Mouse (Mus musculus) neural tube, embryonic 12.5 days (tissue): ENCODE measurements at regions not wholly inside any gene's neighbourhood (a gene's known extent, or its start where the extent isn't known, plus 50 kb on each side); places are given as distances from the start of the nearest gene placed in this dataset.
"Not testable (repeated sequence)": the region's sequence is repeated elsewhere in the genome, so short reads cannot be mapped to it uniquely, and the experiment has no call there.

Source experiments
- ATAC-seq: fragments of 200-750 bp; cut with Nextera tagmentation; 2 replicates; pipeline ENCODE4 v1.8.0; 2017; ENCODE audit warnings: low read depth, mild to moderate bottlenecking, moderate TSS enrichment, moderate library complexity; ENCODE audit not compliant: low FRiP score
- H3K27ac ChIP-seq: fragments of 300-500 bp; sonication (generic); 2 replicates; pipeline ENCODE4 v1.5.1; 2016
- H3K27me3 ChIP-seq: fragments of 300-500 bp; sonication (generic); replicated peaks from 2 replicates; pipeline ENCODE4 v1.6.1; 2016; ENCODE audit warnings: mild to moderate bottlenecking
- H3K36me3 ChIP-seq: fragments of 300-500 bp; sonication (generic); 2 replicates; pipeline ENCODE4 v1.6.1; 2016; ENCODE audit warnings: mild to moderate bottlenecking
- H3K4me1 ChIP-seq: fragments of 300-500 bp; sonication (generic); 2 replicates; pipeline ENCODE4 v1.6.1; 2016
- H3K4me2 ChIP-seq: fragments of 300-500 bp; sonication (generic); replicated peaks from 2 replicates; pipeline ENCODE4 v1.6.1; 2016; ENCODE audit warnings: mild to moderate bottlenecking
- H3K4me3 ChIP-seq: fragments of 300-500 bp; sonication (generic); 2 replicates; pipeline ENCODE4 v1.5.1; 2016
- H3K9ac ChIP-seq: fragments of 300-500 bp; sonication (generic); 2 replicates; pipeline ENCODE4 v1.6.1; 2016; ENCODE audit warnings: mild to moderate bottlenecking
- H3K9me3 ChIP-seq: fragments of 300-500 bp; sonication (generic); 2 replicates; pipeline ENCODE4 v1.6.1; 2016; ENCODE audit warnings: mild to moderate bottlenecking
- WGBS: fragments of 180-500 bp; shearing (Covaris S2); methylation state at CpG from one replicate; pipeline ENCODE4 v1.1.7; 2016; 5-methylcytosine and 5-hydroxymethylcytosine counted together

GRCm38 (mm10) chr14:53020152-53020551, 524.6 kb upstream of the Olfr1507 start:
- not testable (repeated sequence) for ATAC-seq
- no CpG with 5 or more reads among the region's 6 CpGs for WGBS

DNA sequence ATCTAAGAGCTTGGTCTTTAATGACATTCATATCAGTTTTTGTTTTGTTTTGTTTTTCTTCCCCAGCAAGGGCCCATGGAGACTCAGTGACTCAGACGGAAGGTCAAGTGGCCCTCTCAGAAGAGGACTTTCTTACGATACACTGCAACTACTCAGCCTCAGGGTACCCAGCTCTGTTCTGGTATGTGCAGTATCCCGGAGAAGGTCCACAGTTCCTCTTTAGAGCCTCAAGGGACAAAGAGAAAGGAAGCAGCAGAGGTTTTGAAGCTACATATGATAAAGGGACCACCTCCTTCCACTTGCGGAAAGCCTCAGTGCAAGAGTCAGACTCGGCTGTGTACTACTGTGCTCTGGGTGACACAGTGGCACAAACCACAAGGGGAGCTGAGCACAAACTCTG, 512.2 kb upstream of the Olfr1507 start:
- H3K27me3 ChIP-seq, H3K36me3 ChIP-seq, H3K4me3 ChIP-seq, H3K4me2 ChIP-seq, H3K4me1 ChIP-seq, H3K9me3 ChIP-seq, ATAC-seq, H3K27ac ChIP-seq, H3K9ac ChIP-seq: not testable (repeated sequence)
- no CpG with 5 or more reads among the region's 5 CpGs for WGBS

More at GRCm38 (mm10) chr14:53020152-53020551, 524.6 kb upstream of the Olfr1507 start:
- not testable (repeated sequence) for H3K9ac ChIP-seq, H3K9me3 ChIP-seq, H3K4me2 ChIP-seq, H3K27me3 ChIP-seq, H3K4me3 ChIP-seq, H3K27ac ChIP-seq, H3K4me1 ChIP-seq, H3K36me3 ChIP-seq

GRCm38 (mm10) chr14:53007323-53007722, 511.8 kb upstream of the Olfr1507 start:
- WGBS: no CpG with 5 or more reads among the region's 4 CpGs
- H3K36me3 ChIP-seq, H3K9ac ChIP-seq, H3K9me3 ChIP-seq, H3K4me1 ChIP-seq, H3K27ac ChIP-seq, H3K27me3 ChIP-seq, H3K4me2 ChIP-seq, ATAC-seq, H3K4me3 ChIP-seq: not testable (repeated sequence)

GRCm38 (mm10) chr14:53001289-53001688, 505.7 kb upstream of the Olfr1507 start:
- not testable (repeated sequence) for H3K4me3 ChIP-seq, H3K9me3 ChIP-seq, H3K27me3 ChIP-seq, H3K27ac ChIP-seq, ATAC-seq, H3K4me2 ChIP-seq, H3K36me3 ChIP-seq, H3K9ac ChIP-seq, H3K4me1 ChIP-seq
- WGBS: 81% methylated on average over 1 of the region's 1 CpGs

DNA sequence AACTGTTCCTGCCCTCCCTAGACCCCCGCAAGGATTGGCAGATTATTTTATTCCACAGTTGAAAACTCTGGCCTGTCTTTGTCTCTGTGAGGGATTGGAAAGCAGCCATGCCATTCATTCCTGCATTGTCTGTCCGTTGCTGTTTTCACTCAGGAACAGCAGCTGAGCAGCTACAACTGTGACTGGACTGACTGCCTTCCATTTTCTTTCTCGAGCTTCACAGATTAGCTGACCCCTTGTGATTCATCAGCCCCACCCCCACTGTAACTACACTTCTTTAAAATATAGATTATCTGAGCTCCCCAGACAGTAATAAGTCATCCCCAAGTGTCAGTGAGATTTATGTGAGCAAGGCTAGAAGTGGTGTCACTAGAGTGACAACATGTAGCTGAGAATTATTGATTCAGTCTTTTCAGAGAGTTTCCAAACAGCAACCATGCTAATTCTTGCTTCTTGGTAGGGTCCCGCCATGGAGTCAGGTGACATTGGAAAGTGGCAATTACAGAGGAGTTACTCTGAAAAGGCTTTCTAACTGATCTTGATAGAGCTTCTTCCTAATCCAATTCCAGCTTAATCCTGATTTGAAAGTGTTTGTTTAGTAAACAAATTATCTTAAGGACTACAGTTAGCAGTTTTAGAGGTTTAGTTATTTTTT, 496.7 kb upstream of the Olfr1507 start:
- H3K4me1 ChIP-seq, H3K27ac ChIP-seq, H3K4me2 ChIP-seq, H3K36me3 ChIP-seq, H3K4me3 ChIP-seq, H3K27me3 ChIP-seq, H3K9me3 ChIP-seq, H3K9ac ChIP-seq: not testable (repeated sequence)
- 50% methylated on average over 1 of the region's 4 CpGs for WGBS
- ATAC-seq: peak; percentile 48; the same call in 1 of the 2 replicates

DNA sequence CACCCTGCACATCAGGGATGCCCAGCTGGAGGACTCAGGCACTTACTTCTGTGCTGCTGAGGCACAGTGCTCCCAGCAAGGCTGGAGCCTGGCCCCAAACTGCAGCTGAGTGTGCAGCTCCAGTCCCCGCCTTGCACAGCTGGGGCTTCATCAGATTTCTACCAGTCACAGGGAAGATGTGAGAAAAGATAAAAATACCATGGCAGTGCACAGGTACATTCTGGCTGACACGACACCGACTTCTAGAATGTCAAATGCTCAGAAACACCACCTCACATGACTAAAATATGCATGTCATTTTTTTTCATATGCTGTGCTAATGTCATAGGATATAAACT, 495.7 kb upstream of the Olfr1507 start:
- 0 out of 2 replicates have a peak, but pooled peaks have one; percentile 17 for ATAC-seq

DNA sequence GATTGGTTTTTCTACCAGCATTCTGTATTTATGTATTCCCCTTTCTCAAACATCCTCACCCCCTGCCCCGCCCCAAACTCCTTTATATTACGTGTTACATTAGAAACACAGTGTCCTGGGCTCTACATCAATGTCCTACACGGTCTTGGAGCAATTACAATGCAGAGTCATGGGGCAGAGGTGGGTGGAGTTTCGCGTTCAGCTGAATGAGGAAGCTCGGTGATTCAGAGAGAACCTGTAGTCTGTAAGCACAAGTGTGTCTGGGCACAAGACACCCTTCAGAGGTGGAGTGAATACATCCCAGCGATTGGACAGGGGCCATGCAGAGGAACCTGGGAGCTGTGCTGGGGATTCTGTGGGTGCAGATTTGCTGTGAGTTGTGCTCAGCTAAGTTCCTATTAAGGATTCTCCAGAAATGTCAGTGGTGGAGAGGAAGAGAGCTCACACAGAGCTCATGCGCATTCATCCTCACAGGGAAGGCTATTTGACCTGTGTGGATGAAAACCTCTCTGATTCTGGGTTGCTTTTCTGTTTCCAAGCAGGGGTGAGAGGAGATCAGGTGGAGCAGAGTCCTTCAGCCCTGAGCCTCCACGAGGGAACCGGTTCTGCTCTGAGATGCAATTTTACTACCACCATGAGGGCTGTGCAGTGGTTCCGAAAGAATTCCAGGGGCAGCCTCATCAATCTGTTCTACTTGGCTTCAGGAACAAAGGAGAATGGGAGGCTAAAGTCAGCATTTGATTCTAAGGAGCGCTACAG, 495.2 kb upstream of the Olfr1507 start:
- not testable (repeated sequence) for H3K4me2 ChIP-seq, H3K4me1 ChIP-seq, H3K27me3 ChIP-seq, H3K9ac ChIP-seq, H3K4me3 ChIP-seq, ATAC-seq, H3K9me3 ChIP-seq, H3K36me3 ChIP-seq, H3K27ac ChIP-seq
- WGBS: 80% methylated on average over 1 of the region's 12 CpGs

More for the DNA sequence above, 495.7 kb upstream of the Olfr1507 start:
- no CpG with 5 or more reads among the region's 3 CpGs for WGBS
- not testable (repeated sequence) for H3K9ac ChIP-seq, H3K36me3 ChIP-seq, H3K4me3 ChIP-seq, H3K27me3 ChIP-seq, H3K27ac ChIP-seq, H3K9me3 ChIP-seq, H3K4me1 ChIP-seq, H3K4me2 ChIP-seq

DNA sequence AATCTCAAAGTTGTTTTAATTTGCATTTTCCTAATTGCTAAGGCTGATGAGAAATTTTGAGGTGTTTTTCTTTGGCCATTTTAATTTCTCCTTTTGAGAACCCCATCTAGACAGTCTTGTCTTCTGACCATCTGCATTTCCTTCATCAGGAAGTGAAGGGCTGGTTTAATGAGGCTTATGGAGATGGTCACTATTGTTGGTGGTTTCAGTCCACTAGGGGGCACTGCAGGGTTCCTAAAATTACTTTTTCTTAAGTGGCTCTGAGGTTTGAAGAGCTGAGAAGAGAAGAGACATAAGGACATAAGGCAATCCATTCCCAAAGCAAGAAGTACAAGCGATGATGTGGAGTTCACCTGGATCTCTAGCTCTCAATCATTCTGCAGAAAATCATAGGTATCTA, 494.4 kb upstream of the Olfr1507 start:
- not testable (repeated sequence) for ATAC-seq, H3K4me2 ChIP-seq, H3K27me3 ChIP-seq, H3K36me3 ChIP-seq, H3K27ac ChIP-seq, H3K9me3 ChIP-seq, H3K9ac ChIP-seq, H3K4me1 ChIP-seq, H3K4me3 ChIP-seq
- 69% methylated on average over 1 of the region's 1 CpGs for WGBS

DNA sequence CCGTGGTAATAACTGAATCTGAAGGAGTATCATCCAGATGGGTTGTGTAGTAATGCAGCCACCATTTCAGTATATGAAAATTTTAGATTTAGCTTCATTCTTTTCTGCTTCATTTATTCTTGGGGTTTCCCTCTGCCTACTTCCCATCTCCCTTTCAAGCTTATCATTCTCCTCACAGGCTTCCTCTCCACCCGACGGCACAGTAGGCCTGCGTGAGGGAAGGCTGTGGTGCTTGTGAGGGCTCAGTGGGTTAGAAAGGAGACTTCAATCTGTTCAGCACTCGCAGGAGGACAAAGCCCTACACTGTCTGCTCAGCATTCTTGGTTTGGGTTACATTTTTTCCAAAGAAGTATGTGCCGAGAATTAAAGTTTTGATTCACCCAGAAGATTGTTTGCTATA, 493.0 kb upstream of the Olfr1507 start:
- H3K27me3 ChIP-seq, H3K36me3 ChIP-seq, ATAC-seq, H3K4me2 ChIP-seq, H3K9ac ChIP-seq, H3K9me3 ChIP-seq, H3K4me1 ChIP-seq, H3K4me3 ChIP-seq, H3K27ac ChIP-seq: not testable (repeated sequence)
- no CpG with 5 or more reads among the region's 6 CpGs for WGBS

- H3K4me2 ChIP-seq, H3K9me3 ChIP-seq, H3K27ac ChIP-seq, H3K9ac ChIP-seq, H3K4me1 ChIP-seq, H3K4me3 ChIP-seq, H3K27me3 ChIP-seq, H3K36me3 ChIP-seq: not testable (repeated sequence)
- peak; percentile 76 for ATAC-seq
- no CpG with 5 or more reads among the region's 12 CpGs for WGBS
These were observed 476.9 kb upstream of the Olfr1507 start for GRCm38 (mm10) chr14:52972207-52973003.

GRCm38 (mm10) chr14:52962110-52962509, 466.6 kb upstream of the Olfr1507 start:
- H3K36me3 ChIP-seq, H3K9me3 ChIP-seq, H3K9ac ChIP-seq, H3K4me1 ChIP-seq, H3K4me2 ChIP-seq, H3K4me3 ChIP-seq, H3K27me3 ChIP-seq, ATAC-seq, H3K27ac ChIP-seq: not testable (repeated sequence)
- WGBS: 78% methylated on average over 3 of the region's 4 CpGs

- H3K27ac ChIP-seq, H3K27me3 ChIP-seq, H3K36me3 ChIP-seq, H3K4me2 ChIP-seq, ATAC-seq, H3K4me1 ChIP-seq, H3K9me3 ChIP-seq, H3K4me3 ChIP-seq, H3K9ac ChIP-seq: not testable (repeated sequence)
- 83% methylated on average over 1 of the region's 2 CpGs for WGBS
These were observed 461.0 kb upstream of the Olfr1507 start for GRCm38 (mm10) chr14:52956515-52956914.
